Mouse (Mus musculus) hindbrain, embryonic 11.5 days (tissue): ENCODE data around the gene Tatdn3. TPM values are rescaled to one million over a fixed set of nuclear protein-coding genes. Genes with fewer than 3 reads are reported as not detected.

ENCODE experiments used
- ATAC-seq: fragments of 200-750 bp; cut with Nextera tagmentation; 2 replicates; pipeline ENCODE4 v1.8.0; 2017; ENCODE audit warnings: mild to moderate bottlenecking, moderate TSS enrichment, moderate library complexity; ENCODE audit not compliant: low FRiP score
- DNase-seq: peaks from one replicate; pipeline ENCODE4 v3.0.0-alpha.2; 2015; ENCODE audit warnings: low spot score
- H3K27ac ChIP-seq: fragments of 300-500 bp; sonication (generic); 2 replicates; pipeline ENCODE4 v1.5.1; 2014; ENCODE audit warnings: mild to moderate bottlenecking, low read depth, low read length
- H3K27me3 ChIP-seq: fragments of 300-500 bp; sonication (generic); 2 replicates; pipeline ENCODE4 v1.6.1; 2014; ENCODE audit warnings: mild to moderate bottlenecking, low read length, moderate library complexity, mixed read lengths; ENCODE audit not compliant: control insufficient read depth, insufficient read depth
- H3K36me3 ChIP-seq: fragments of 300-500 bp; sonication (generic); 2 replicates; pipeline ENCODE4 v1.6.1; 2014; ENCODE audit warnings: mild to moderate bottlenecking, low read length, moderate library complexity, mixed read lengths; ENCODE audit not compliant: control insufficient read depth, insufficient read depth
- H3K4me1 ChIP-seq: fragments of 300-500 bp; sonication (generic); replicated peaks from 2 replicates; pipeline ENCODE4 v1.6.1; 2014; ENCODE audit warnings: low read length, mixed read lengths; ENCODE audit not compliant: control insufficient read depth, insufficient read depth
- H3K4me2 ChIP-seq: fragments of 300-500 bp; sonication (generic); replicated peaks from 2 replicates; pipeline ENCODE4 v1.6.1; 2014; ENCODE audit warnings: mild to moderate bottlenecking, low read depth, low read length
- H3K4me3 ChIP-seq: fragments of 300-500 bp; sonication (generic); 2 replicates; pipeline ENCODE4 v1.5.1; 2014; ENCODE audit warnings: low read depth, low read length
- H3K9ac ChIP-seq: fragments of 300-500 bp; sonication (generic); 2 replicates; pipeline ENCODE4 v1.6.1; 2014; ENCODE audit warnings: low read depth, low read length
- H3K9me3 ChIP-seq: fragments of 300-500 bp; sonication (generic); 2 replicates; pipeline ENCODE4 v1.6.1; 2016; ENCODE audit warnings: low read length; ENCODE audit not compliant: control insufficient read depth
- WGBS: fragments of 180-500 bp; shearing (Covaris S2); extraction: QIAGEN DNeasy Blood & Tissue Kit; methylation state at CpG from one replicate; pipeline ENCODE4 v1.1.7; 2014; 5-methylcytosine and 5-hydroxymethylcytosine counted together
- polyA plus RNA-seq: library from polyadenylated mRNA; unstranded; fragments of >200 nt; fragmentation: Nextera tagmentation; extraction: Ambion mirVana; gene quantifications from 2 replicates; pipeline ENCODE4 v1.2.1, GENCODE M21; 2014

Tatdn3 gene
- polyA plus RNA-seq, 1 experiment from 2014 or later, result 12.7 TPM

GRCm38 (mm10) chr1:191071613-191072012, 8.9 kb upstream of the Tatdn3 start:
- H3K27me3 ChIP-seq, result no peaks in the 10 kb centered on the region
- H3K4me2 ChIP-seq, result no peak overlapping the region
- no peak overlapping the region for H3K27ac ChIP-seq
- no peak overlapping the region for H3K9ac ChIP-seq
- H3K36me3 ChIP-seq, result peaks cover 8% of the 10 kb centered on the region; the same call in 1 of the 2 replicates
- ATAC-seq (no peak), DNase-seq (no peak)
- no peaks in the 10 kb centered on the region for H3K4me1 ChIP-seq
- WGBS, result 95% methylated on average over 6 of the region's 6 CpGs
- no peak overlapping the region for H3K4me3 ChIP-seq
- no peaks in the 10 kb centered on the region for H3K9me3 ChIP-seq

GRCm38 (mm10) chr1:191070259-191070658, 7.5 kb upstream of the Tatdn3 start:
- WGBS, result 82% methylated on average over 4 of the region's 4 CpGs
- H3K9me3 ChIP-seq, result no peaks in the 10 kb centered on the region
- H3K27me3 ChIP-seq, result no peaks in the 10 kb centered on the region

DNA sequence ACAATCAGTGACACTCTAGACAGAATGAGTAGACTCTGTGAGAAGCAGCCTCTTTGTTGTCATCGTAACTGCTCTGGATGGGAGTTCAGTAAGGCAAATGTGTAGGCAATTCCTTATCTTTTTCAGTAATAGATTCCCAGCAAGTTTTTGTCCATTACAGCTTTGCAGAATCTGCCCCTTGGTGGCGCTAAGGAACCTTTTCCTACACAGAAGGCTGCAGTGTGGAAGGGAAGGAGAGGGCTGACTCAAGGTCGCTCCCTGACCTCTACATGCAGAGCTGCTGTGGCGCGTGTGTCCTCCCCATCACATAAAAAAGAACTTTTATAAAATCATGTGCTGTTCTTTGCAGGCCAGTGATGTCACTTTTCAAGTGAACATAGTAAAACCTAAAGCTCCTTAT, 5.6 kb upstream of the Tatdn3 start:
- DNase-seq (peak; percentile 18), ATAC-seq (no peak)
- H3K4me3 ChIP-seq, result no peak overlapping the region
- H3K36me3 ChIP-seq, result peaks cover 8% of the 10 kb centered on the region; the same call in 1 of the 2 replicates
- no peak overlapping the region for H3K9ac ChIP-seq
- 81% methylated on average over 5 of the region's 5 CpGs for WGBS
- H3K27me3 ChIP-seq, result no peaks in the 10 kb centered on the region
- H3K4me1 ChIP-seq, result no peaks in the 10 kb centered on the region
- no peaks in the 10 kb centered on the region for H3K9me3 ChIP-seq
- H3K4me2 ChIP-seq, result no peak overlapping the region
- no peak overlapping the region for H3K27ac ChIP-seq

More at GRCm38 (mm10) chr1:191070259-191070658, 7.5 kb upstream of the Tatdn3 start:
- Histone ChIP-seq H3K9ac (no peak overlapping the region), H3K4me3 (no peak overlapping the region), H3K36me3 (peaks cover 8% of the 10 kb centered on the region; the same call in 1 of the 2 replicates), H3K27ac (no peak overlapping the region), H3K4me1 (no peaks in the 10 kb centered on the region), H3K4me2 (no peak overlapping the region)
- DNase-seq, result no peak
- ATAC-seq, result no peak

DNA sequence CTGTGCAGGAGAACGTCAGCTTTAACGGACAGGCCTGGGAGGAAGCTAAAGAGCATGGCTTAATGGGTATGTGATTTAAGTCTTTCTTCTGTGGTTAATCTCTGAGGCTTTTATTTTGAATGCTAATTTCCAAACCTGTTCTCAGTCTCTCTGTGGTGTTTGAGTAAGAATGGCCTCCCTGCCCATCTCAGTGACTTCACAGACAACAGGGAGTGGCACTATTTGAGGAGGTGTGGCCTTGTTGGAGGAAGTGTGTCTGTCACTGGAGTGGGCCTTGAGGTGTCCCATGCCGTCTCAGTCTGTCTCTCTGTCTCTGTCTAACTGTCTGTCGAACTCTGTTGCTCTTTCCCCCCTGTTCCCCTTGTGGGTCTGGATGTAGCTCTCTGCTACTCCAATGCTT, 2.5 kb upstream of the Tatdn3 start:
- 0 out of 2 replicates have a peak, but pooled peaks cover 2% of the 10 kb centered on the region for H3K4me1 ChIP-seq
- ATAC-seq (no peak), DNase-seq (no peak)
- H3K27ac ChIP-seq, result no peak overlapping the region
- 91% methylated on average over 4 of the region's 4 CpGs for WGBS
- H3K4me2 ChIP-seq, result no peak overlapping the region
- no peak overlapping the region for H3K9ac ChIP-seq
- no peaks in the 10 kb centered on the region for H3K27me3 ChIP-seq
- no peak overlapping the region for H3K4me3 ChIP-seq
- H3K9me3 ChIP-seq, result no peaks in the 10 kb centered on the region
- no peaks in the 10 kb centered on the region; the same call in 1 of the 2 replicates for H3K36me3 ChIP-seq

GRCm38 (mm10) chr1:191064535-191064934, 1.8 kb upstream of the Tatdn3 start:
- Histone ChIP-seq H3K36me3 (no peaks in the 10 kb centered on the region; the same call in 1 of the 2 replicates), H3K4me2 (no peak overlapping the region), H3K27ac (no peak overlapping the region), H3K4me1 (0 out of 2 replicates have a peak, but pooled peaks cover 2% of the 10 kb centered on the region), H3K4me3 (no peak overlapping the region), H3K9me3 (no peaks in the 10 kb centered on the region), H3K27me3 (no peaks in the 10 kb centered on the region), H3K9ac (no peak overlapping the region)
- ATAC-seq, result no peak
- no peak for DNase-seq
- 95% methylated on average over 2 of the region's 2 CpGs for WGBS

DNA sequence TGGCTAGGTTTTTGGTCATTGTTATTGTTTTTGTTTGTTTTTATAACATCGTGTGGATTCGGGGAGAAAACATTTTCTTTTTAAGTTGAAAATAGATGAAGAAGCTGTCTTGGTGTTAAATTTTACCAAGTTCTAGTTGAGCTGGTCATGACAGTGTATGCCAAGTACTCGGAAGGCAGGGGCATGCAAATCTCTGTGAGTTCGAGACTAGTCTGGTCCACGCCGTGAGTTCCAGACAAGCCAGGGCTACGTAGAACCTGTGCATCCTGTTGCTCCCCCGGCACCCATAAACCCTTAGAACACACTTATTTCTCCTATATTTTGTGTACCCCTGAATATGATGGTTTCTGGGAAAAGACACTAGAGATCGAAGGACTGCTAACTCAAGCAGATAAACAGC, 968 bp upstream of the Tatdn3 start:
- Histone ChIP-seq H3K9ac (no peak overlapping the region; the same call in 1 of the 2 replicates), H3K27ac (no peak overlapping the region), H3K9me3 (no peaks in the 10 kb centered on the region), H3K4me2 (peak overlapping the region; percentile 51), H3K27me3 (no peaks in the 10 kb centered on the region), H3K36me3 (no peaks in the 10 kb centered on the region), H3K4me1 (0 out of 2 replicates have a peak, but pooled peaks cover 2% of the 10 kb centered on the region), H3K4me3 (peak overlapping the region; percentile 75)
- WGBS, result 59% methylated on average over 9 of the region's 9 CpGs
- DNase-seq, result no peak
- ATAC-seq, result no peak

GRCm38 (mm10) chr1:191062241-191062780, 421 bp downstream of the Tatdn3 start:
- 6% methylated on average over 15 of the region's 15 CpGs for WGBS
- DNase-seq, result no peak

GRCm38 (mm10) chr1:191057461-191057860, 5.3 kb downstream of the Tatdn3 start:
- Histone ChIP-seq H3K9me3 (no peaks in the 10 kb centered on the region), H3K36me3 (no peaks in the 10 kb centered on the region), H3K4me1 (0 out of 2 replicates have a peak, but pooled peaks cover 2% of the 10 kb centered on the region), H3K4me2 (no peak overlapping the region), H3K4me3 (no peak overlapping the region), H3K9ac (no peak overlapping the region), H3K27ac (no peak overlapping the region), H3K27me3 (no peaks in the 10 kb centered on the region)
- WGBS, result 67% methylated on average over 3 of the region's 3 CpGs
- DNase-seq (no peak), ATAC-seq (no peak)

More at GRCm38 (mm10) chr1:191062241-191062780, 421 bp downstream of the Tatdn3 start:
- H3K36me3 ChIP-seq, result no peaks in the 10 kb centered on the region
- no peaks in the 10 kb centered on the region for H3K9me3 ChIP-seq
- peak overlapping the region; percentile 75 for H3K4me3 ChIP-seq
- peak overlapping the region; percentile 66 for H3K4me2 ChIP-seq
- H3K4me1 ChIP-seq, result 0 out of 2 replicates have a peak, but pooled peaks cover 2% of the 10 kb centered on the region
- peak; percentile 60 for ATAC-seq
- no peaks in the 10 kb centered on the region for H3K27me3 ChIP-seq
- no peak overlapping the region for H3K27ac ChIP-seq
- peak overlapping the region; percentile 73 for H3K9ac ChIP-seq

DNA sequence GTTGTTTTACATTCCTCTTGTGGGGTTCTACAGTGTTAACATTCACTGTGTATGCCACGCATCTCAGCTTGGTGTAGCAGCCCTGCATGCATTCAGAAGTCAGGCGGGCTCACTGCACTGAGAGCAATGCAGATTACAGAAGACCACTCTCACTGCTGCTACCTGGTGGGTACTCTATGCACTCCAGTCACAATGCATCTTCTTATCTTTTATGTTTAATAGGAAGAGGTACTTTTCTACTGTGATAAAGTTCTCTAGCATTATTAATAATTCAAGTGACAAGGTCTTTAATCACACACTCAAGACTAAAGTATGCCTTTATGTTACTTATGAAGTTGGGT, 7.2 kb downstream of the Tatdn3 start:
- WGBS, result 68% methylated on average over 2 of the region's 2 CpGs
- Histone ChIP-seq H3K36me3 (no peaks in the 10 kb centered on the region), H3K27me3 (no peaks in the 10 kb centered on the region), H3K9ac (no peak overlapping the region), H3K4me3 (no peak overlapping the region), H3K4me2 (no peak overlapping the region), H3K27ac (no peak overlapping the region), H3K4me1 (no peaks in the 10 kb centered on the region), H3K9me3 (no peaks in the 10 kb centered on the region)
- DNase-seq (no peak), ATAC-seq (no peak)
